Comparison of ENCODE assay signal across 15 mouse cellular contexts in genomic region chr11:90521040-90521439, GRCm38 (mm10).
A peak's percentile ranks its signal among the peaks of the same experiment; 100 is the strongest.
DNase-seq lines count a peak whose midpoint lies in the region; ATAC-seq lines count a peak whose summit lies in the region.
"Had no signal": no experiment of that assay in that cellular context is flagged by ENCODE, and none has a peak within 500 bp of the region (broad histone marks: within the 10 kb centered on the region; RNA-seq: fewer than 3 reads in every experiment).

No protein-coding gene starts in this region.

- H3K9me3 ChIP-seq in forebrain, embryonic 14.5 days (replicated peaks; ENCODE audit: control insufficient read depth, low read length): no peaks in the 10 kb centered on the region
- no peaks in the 10 kb centered on the region for H3K9me3 ChIP-seq in forebrain, embryonic 15.5 days
- H3K9me3 ChIP-seq in hindbrain, embryonic 13.5 days: no peaks in the 10 kb centered on the region
- H3K9me3 ChIP-seq in hindbrain, embryonic 14.5 days (ENCODE audit: control insufficient read depth, low read length): no peaks in the 10 kb centered on the region
- H3K9me3 ChIP-seq in midbrain, embryonic 13.5 days: no peaks in the 10 kb centered on the region
- H3K9me3 ChIP-seq: G1E; limb, embryonic 15.5 days; megakaryocyte, embryonic 14.5 days had no signal

- 0 out of 2 replicates have a peak, but pooled peaks cover 3% of the 10 kb centered on the region for H3K36me3 ChIP-seq in forebrain, embryonic 14.5 days (ENCODE audit: control insufficient read depth, insufficient read depth, low read length)
- H3K36me3 ChIP-seq in forebrain, embryonic 15.5 days: 0 out of 2 replicates have a peak, but pooled peaks cover under 1% of the 10 kb centered on the region
- H3K36me3 ChIP-seq in hindbrain, embryonic 13.5 days: peaks cover 9% of the 10 kb centered on the region; the same call in 1 of the 2 replicates
- H3K36me3 ChIP-seq in hindbrain, embryonic 14.5 days (replicated peaks; ENCODE audit: control insufficient read depth, insufficient read depth): 0 out of 2 replicates have a peak, but pooled peaks cover 11% of the 10 kb centered on the region
- H3K36me3 ChIP-seq in midbrain, embryonic 13.5 days: peaks cover 28% of the 10 kb centered on the region

- peak; percentile 16 for DNase-seq in forebrain, embryonic 14.5 days (ENCODE audit: low spot score)
- no peak for DNase-seq in hindbrain, embryonic 14.5 days (ENCODE audit: low spot score)
- DNase-seq in brain, adult 2 months (ENCODE audit: low read depth, low spot score): peak; percentile 80
- no peak for DNase-seq in lung, postnatal 36 days
- no peak for DNase-seq in liver
- DNase-seq: B cell, adult 2 months; cerebellum, adult 18-20 months; heart, adult 18-20 months; lung, embryonic 14.5 days had no signal

- no peak overlapping the region for H3K4me3 ChIP-seq in forebrain, embryonic 14.5 days (ENCODE audit: low read depth, low read length)
- H3K4me3 ChIP-seq in forebrain, embryonic 15.5 days: no peak overlapping the region
- no peak overlapping the region for H3K4me3 ChIP-seq in hindbrain, embryonic 13.5 days
- H3K4me3 ChIP-seq in hindbrain, embryonic 14.5 days (replicated peaks; ENCODE audit: low read length): no peak overlapping the region
- H3K4me3 ChIP-seq in midbrain, embryonic 13.5 days (replicated peaks): no peak overlapping the region
- H3K4me3 ChIP-seq: limb, embryonic 15.5 days; megakaryocyte, embryonic 14.5 days had no signal

- no peak overlapping the region for H3K9ac ChIP-seq in forebrain, embryonic 14.5 days (ENCODE audit: low read length)
- H3K9ac ChIP-seq in forebrain, embryonic 15.5 days (replicated peaks): no peak overlapping the region
- H3K9ac ChIP-seq in hindbrain, embryonic 13.5 days: no peak overlapping the region
- H3K9ac ChIP-seq in hindbrain, embryonic 14.5 days: no peak overlapping the region
- H3K9ac ChIP-seq in midbrain, embryonic 13.5 days (replicated peaks): no peak overlapping the region
- H3K9ac ChIP-seq: limb, embryonic 15.5 days; lung, embryonic 14.5 days had no signal

- no peak overlapping the region for H3K4me2 ChIP-seq in forebrain, embryonic 14.5 days (ENCODE audit: low read length)
- no peak overlapping the region for H3K4me2 ChIP-seq in forebrain, embryonic 15.5 days (replicated peaks)
- no peak overlapping the region for H3K4me2 ChIP-seq in hindbrain, embryonic 13.5 days
- H3K4me2 ChIP-seq in hindbrain, embryonic 14.5 days (replicated peaks): no peak overlapping the region
- H3K4me2 ChIP-seq in midbrain, embryonic 13.5 days (replicated peaks): no peak overlapping the region
- H3K4me2 ChIP-seq: limb, embryonic 15.5 days; lung, embryonic 14.5 days had no signal

- 58% methylated on average over 8 of the region's 8 CpGs for WGBS in forebrain, embryonic 14.5 days
- WGBS in forebrain, embryonic 15.5 days: 63% methylated on average over 8 of the region's 8 CpGs
- WGBS in hindbrain, embryonic 13.5 days: 33% methylated on average over 8 of the region's 8 CpGs
- WGBS in hindbrain, embryonic 14.5 days: 38% methylated on average over 8 of the region's 8 CpGs
- WGBS in midbrain, embryonic 13.5 days: 56% methylated on average over 8 of the region's 8 CpGs

- peak; percentile 20; the same call in 1 of the 2 replicates for ATAC-seq in forebrain, embryonic 14.5 days
- ATAC-seq in forebrain, embryonic 15.5 days (replicated peaks): no peak
- no peak for ATAC-seq in hindbrain, embryonic 13.5 days (ENCODE audit: low FRiP score)
- no peak for ATAC-seq in hindbrain, embryonic 14.5 days (ENCODE audit: low FRiP score)
- ATAC-seq in midbrain, embryonic 13.5 days: peak; percentile 55; the same call in 1 of the 2 replicates

- H3K4me1 ChIP-seq in forebrain, embryonic 14.5 days (ENCODE audit: control insufficient read depth, insufficient read depth, low read length): peaks cover 4% of the 10 kb centered on the region; the same call in 1 of the 2 replicates
- 0 out of 2 replicates have a peak, but pooled peaks cover 3% of the 10 kb centered on the region for H3K4me1 ChIP-seq in forebrain, embryonic 15.5 days
- peaks cover 12% of the 10 kb centered on the region for H3K4me1 ChIP-seq in hindbrain, embryonic 13.5 days (replicated peaks)
- peaks cover 10% of the 10 kb centered on the region; the same call in 1 of the 2 replicates for H3K4me1 ChIP-seq in hindbrain, embryonic 14.5 days (replicated peaks; ENCODE audit: control insufficient read depth, insufficient read depth, low read length)
- H3K4me1 ChIP-seq in midbrain, embryonic 13.5 days (replicated peaks): peaks cover 5% of the 10 kb centered on the region
- H3K4me1 ChIP-seq: limb, embryonic 15.5 days had no signal

- no peaks in the 10 kb centered on the region for H3K27me3 ChIP-seq in forebrain, embryonic 14.5 days (replicated peaks; ENCODE audit: control insufficient read depth, insufficient read depth, low read length)
- H3K27me3 ChIP-seq in forebrain, embryonic 15.5 days: no peaks in the 10 kb centered on the region
- no peaks in the 10 kb centered on the region for H3K27me3 ChIP-seq in hindbrain, embryonic 13.5 days
- no peaks in the 10 kb centered on the region for H3K27me3 ChIP-seq in hindbrain, embryonic 14.5 days (ENCODE audit: control insufficient read depth, insufficient read depth, low read length)
- H3K27me3 ChIP-seq in midbrain, embryonic 13.5 days: no peaks in the 10 kb centered on the region
- H3K27me3 ChIP-seq: limb, embryonic 15.5 days; megakaryocyte, embryonic 14.5 days had no signal

- no peak overlapping the region for H3K27ac ChIP-seq in forebrain, embryonic 14.5 days (ENCODE audit: low read depth, low read length)
- H3K27ac ChIP-seq in forebrain, embryonic 15.5 days (replicated peaks): no peak overlapping the region
- peak overlapping the region; percentile 10 for H3K27ac ChIP-seq in hindbrain, embryonic 13.5 days
- no peak overlapping the region for H3K27ac ChIP-seq in hindbrain, embryonic 14.5 days
- H3K27ac ChIP-seq in midbrain, embryonic 13.5 days: no peak overlapping the region
- H3K27ac ChIP-seq: limb, embryonic 15.5 days had no signal

Comparison
In these comparisons a context has a peak if more than half of its experiments do, and no peak if none do; other contexts are left out.
1. ATAC-seq: peak in forebrain, embryonic 14.5 days (single experiment) and midbrain, embryonic 13.5 days (single experiment); none in forebrain, embryonic 15.5 days (single experiment), hindbrain, embryonic 13.5 days (single experiment) and hindbrain, embryonic 14.5 days (single experiment).
2. DNase-seq: peak in forebrain, embryonic 14.5 days (single experiment) and brain, adult 2 months (single experiment); none in hindbrain, embryonic 14.5 days (single experiment), lung, postnatal 36 days (single experiment) and liver (single experiment).